Mouse (Mus musculus) stomach, postnatal 0 days (tissue): ENCODE measurements around the gene Capn15.

Source experiments
- CTCF ChIP-seq: IDR thresholded peaks from 2 replicates; pipeline ENCODE4 v1.5.1; 2016; ENCODE audit warnings: antibody characterized with exemption, low read depth, mild to moderate bottlenecking, moderate library complexity
- EP300 ChIP-seq: optimal IDR thresholded peaks from 2 replicates; pipeline ENCODE3; 2016; ENCODE audit warnings: antibody characterized with exemption

DNA sequence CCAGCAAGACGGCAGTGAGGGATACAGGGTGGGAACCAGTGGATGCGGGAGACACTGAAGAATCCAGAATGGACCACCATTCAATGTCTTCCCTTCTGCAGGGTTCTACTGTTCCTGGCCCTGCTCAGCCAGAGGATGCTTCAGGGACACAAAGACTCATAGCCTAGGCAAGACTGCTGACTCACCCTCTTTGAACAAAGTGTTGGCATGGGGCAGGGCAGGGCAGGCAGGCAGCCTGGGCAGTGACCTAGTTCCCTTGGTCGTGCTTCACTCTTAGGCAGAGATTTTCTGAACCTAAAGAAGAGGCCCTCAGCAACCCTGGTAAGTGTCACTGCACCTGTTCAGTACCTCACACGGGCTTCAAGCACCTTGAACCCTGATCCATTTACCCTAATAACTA is 73.8 kb downstream of the Capn15 start:
- TF ChIP-seq CTCF (no peak), EP300 (no peak)
